32 mouse cellular contexts compared by ENCODE assay signal in the genomic region with DNA sequence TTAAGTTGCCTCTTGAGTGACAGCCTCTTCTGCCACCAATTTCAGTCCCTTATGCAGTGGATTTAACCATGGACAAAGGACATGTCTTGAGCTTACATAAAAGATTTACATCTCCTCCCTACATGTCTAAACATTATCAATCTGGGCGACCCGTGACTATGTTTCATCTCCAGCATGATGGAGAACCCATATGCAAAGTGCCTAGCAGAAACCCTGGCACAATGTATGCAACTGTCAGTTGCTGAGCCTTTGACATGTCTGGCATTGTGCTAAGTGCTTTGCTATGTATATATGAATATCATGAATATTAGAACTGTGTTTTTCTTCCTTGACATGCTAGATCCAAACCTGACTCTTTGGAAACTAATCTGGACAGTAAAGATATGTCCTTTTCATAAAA.
"Had no signal": no experiment of that assay in that cellular context is flagged by ENCODE, and none has a peak within 500 bp of the region (broad histone marks: within the 10 kb centered on the region; RNA-seq: fewer than 3 reads in every experiment).

No protein-coding gene starts in this region.

- DNase-seq: left cerebral cortex, postnatal 4 days; liver; liver, embryonic 13.5 days; liver, postnatal 0 days; lung, adult 18-20 months; lung, adult 2 months; lung, embryonic 14.5 days; lung, postnatal 10 days; lung, postnatal 14 days; lung, postnatal 36 days; lung, postnatal 4 days; midbrain, embryonic 14.5 days had no signal

- H3K9ac ChIP-seq: limb, embryonic 12.5 days; limb, embryonic 13.5 days; limb, embryonic 15.5 days; liver, embryonic 12.5 days; liver, embryonic 13.5 days; liver, embryonic 14.5 days; liver, embryonic 15.5 days; liver, postnatal 0 days; lung, embryonic 14.5 days; lung, embryonic 15.5 days; midbrain, embryonic 12.5 days; midbrain, embryonic 13.5 days; midbrain, embryonic 15.5 days; neural tube, embryonic 12.5 days had no signal

- H3K9me3 ChIP-seq: limb, embryonic 10.5 days; limb, embryonic 12.5 days; limb, embryonic 13.5 days; limb, embryonic 15.5 days; liver, embryonic 12.5 days; liver, embryonic 13.5 days; liver, embryonic 15.5 days; lung, embryonic 15.5 days; megakaryocyte, embryonic 14.5 days; midbrain, embryonic 10.5 days; midbrain, embryonic 12.5 days; midbrain, embryonic 13.5 days; midbrain, embryonic 15.5 days; neural tube, embryonic 12.5 days had no signal

- H3K36me3 ChIP-seq: liver, embryonic 13.5 days; liver, embryonic 15.5 days; midbrain, embryonic 13.5 days; midbrain, embryonic 15.5 days; neural tube, embryonic 12.5 days had no signal

- H3K27ac ChIP-seq: limb, embryonic 10.5 days; limb, embryonic 12.5 days; limb, embryonic 13.5 days; limb, embryonic 15.5 days; liver, embryonic 12.5 days; liver, embryonic 13.5 days; liver, embryonic 14.5 days; liver, embryonic 15.5 days; lung, embryonic 15.5 days; macrophage; midbrain, embryonic 10.5 days; midbrain, embryonic 12.5 days; midbrain, embryonic 13.5 days; midbrain, embryonic 15.5 days; neural tube, embryonic 12.5 days had no signal

- H3K4me1 ChIP-seq: neural tube, embryonic 12.5 days had no signal

- H3K4me2 ChIP-seq: limb, embryonic 12.5 days; limb, embryonic 13.5 days; limb, embryonic 15.5 days; liver, embryonic 11.5 days; liver, embryonic 12.5 days; liver, embryonic 13.5 days; liver, embryonic 15.5 days; lung, embryonic 14.5 days; lung, embryonic 15.5 days; midbrain, embryonic 11.5 days; midbrain, embryonic 12.5 days; midbrain, embryonic 13.5 days; midbrain, embryonic 15.5 days; neural tube, embryonic 12.5 days had no signal

- H3K4me3 ChIP-seq: limb, embryonic 10.5 days; limb, embryonic 12.5 days; limb, embryonic 13.5 days; limb, embryonic 15.5 days; liver, embryonic 12.5 days; liver, embryonic 13.5 days; liver, embryonic 15.5 days; lung, embryonic 15.5 days; megakaryocyte, embryonic 14.5 days; midbrain, embryonic 10.5 days; midbrain, embryonic 12.5 days; midbrain, embryonic 13.5 days; midbrain, embryonic 15.5 days; myocyte; neural tube, embryonic 12.5 days had no signal

- H3K27me3 ChIP-seq: limb, embryonic 12.5 days; limb, embryonic 13.5 days; limb, embryonic 15.5 days; lung, embryonic 15.5 days; midbrain, embryonic 12.5 days; midbrain, embryonic 13.5 days; midbrain, embryonic 15.5 days; neural tube, embryonic 12.5 days had no signal

- ATAC-seq: liver, embryonic 12.5 days; liver, postnatal 0 days; lung, postnatal 0 days; midbrain, embryonic 13.5 days; midbrain, embryonic 15.5 days; midbrain, embryonic 16.5 days had no signal
